8 mouse cellular contexts compared by ENCODE assay signal in the genomic region with DNA sequence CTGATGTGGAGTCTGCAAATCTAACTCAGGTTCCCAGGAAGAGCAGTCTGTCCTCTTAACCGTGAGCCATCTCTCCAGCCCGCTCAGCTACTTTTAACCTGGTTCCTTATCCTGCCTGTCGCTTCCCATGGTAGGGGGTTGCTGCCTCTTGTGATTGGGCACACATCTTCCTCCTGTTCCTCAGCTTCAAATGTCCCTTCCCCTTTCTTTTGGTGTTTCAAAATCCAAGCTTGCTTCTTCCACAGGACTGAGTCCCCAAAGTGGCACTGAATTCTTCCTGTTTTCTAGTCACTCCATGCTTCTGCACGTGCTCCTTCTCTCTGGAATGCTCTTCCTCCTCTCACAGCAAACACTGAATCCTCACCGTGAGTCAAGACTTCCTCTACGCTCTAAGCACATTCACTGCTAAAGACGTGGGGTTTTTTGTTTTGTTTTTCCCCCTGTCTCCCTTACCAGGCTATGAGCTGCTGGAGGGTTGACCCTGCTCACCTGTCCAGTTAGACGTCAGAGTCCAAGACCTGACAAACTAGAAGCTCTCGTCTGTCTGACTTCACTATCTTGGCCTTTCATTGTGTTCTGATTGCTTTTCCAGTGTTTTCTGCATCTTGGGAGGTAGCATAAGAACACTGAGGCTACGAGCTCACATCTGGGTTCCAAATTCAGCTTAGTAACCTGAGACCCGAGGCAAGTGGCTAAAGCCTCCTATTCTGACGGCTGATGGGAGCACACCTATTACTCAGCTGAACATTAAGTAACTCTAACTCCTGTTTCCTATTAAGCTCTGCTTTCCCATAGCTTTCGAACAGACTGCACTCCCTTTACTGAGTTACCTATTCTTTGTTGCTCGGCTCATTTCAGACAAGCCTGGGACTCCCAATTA. TPM values are rescaled to one million over a fixed set of nuclear protein-coding genes. Genes with fewer than 3 reads are reported as not detected.
DNase-seq lines count a peak whose midpoint lies in the region; ATAC-seq lines count a peak whose summit lies in the region.

No protein-coding gene starts in this region.

- DNase-seq in heart, postnatal 10 days: no peak
- DNase-seq in NIH3T3 (ENCODE audit: low read depth): peak; percentile 55
- DNase-seq in hindbrain, embryonic 11.5 days (ENCODE audit: low spot score): no peak
- DNase-seq in midbrain, embryonic 11.5 days (ENCODE audit: low spot score, missing footprints): no peak
- DNase-seq in left cerebral cortex, postnatal 25 days (ENCODE audit: low spot score in 2 of 2): no peak
- no peak for DNase-seq in left cerebral cortex, adult 11 months (ENCODE audit: low spot score)

- H3K27ac ChIP-seq in heart, embryonic 12.5 days (ENCODE audit: poor library complexity, severe bottlenecking): peak overlapping the region; percentile 94; the same call in 1 of the 2 replicates
- H3K27ac ChIP-seq in hindbrain, embryonic 11.5 days (ENCODE audit: low read depth, low read length): no peak overlapping the region
- no peak overlapping the region for H3K27ac ChIP-seq in midbrain, embryonic 11.5 days (ENCODE audit: low read depth, low read length)

- 68% methylated on average over 14 of the region's 14 CpGs for WGBS in heart, embryonic 12.5 days
- WGBS in hindbrain, embryonic 11.5 days: 70% methylated on average over 14 of the region's 14 CpGs
- WGBS in midbrain, embryonic 11.5 days: 79% methylated on average over 14 of the region's 14 CpGs

- ATAC-seq in heart, embryonic 12.5 days (ENCODE audit: insufficient number of reproducible peaks, low FRiP score): no peak
- no peak for ATAC-seq in hindbrain, embryonic 11.5 days (ENCODE audit: low FRiP score)
- ATAC-seq in midbrain, embryonic 11.5 days (ENCODE audit: low FRiP score): no peak
- ATAC-seq in monocyte, adult 5-6 weeks (replicated peaks; ENCODE audit: insufficient number of reproducible peaks, low FRiP score, low TSS enrichment, poor library complexity, severe bottlenecking): no peak

- H3K36me3 ChIP-seq in heart, embryonic 12.5 days: peaks cover 52% of the 10 kb centered on the region
- peaks cover 4% of the 10 kb centered on the region for H3K36me3 ChIP-seq in hindbrain, embryonic 11.5 days (ENCODE audit: control insufficient read depth, insufficient read depth, low read length)
- H3K36me3 ChIP-seq in midbrain, embryonic 11.5 days (ENCODE audit: control insufficient read depth, insufficient read depth, low read length): peaks cover 16% of the 10 kb centered on the region

- no peaks in the 10 kb centered on the region for H3K9me3 ChIP-seq in heart, embryonic 12.5 days (replicated peaks)
- no peaks in the 10 kb centered on the region for H3K9me3 ChIP-seq in hindbrain, embryonic 11.5 days (ENCODE audit: control insufficient read depth, low read length)
- H3K9me3 ChIP-seq in midbrain, embryonic 11.5 days (ENCODE audit: control insufficient read depth, low read length): no peaks in the 10 kb centered on the region

- H3K4me1 ChIP-seq in heart, embryonic 12.5 days (replicated peaks): peaks cover 36% of the 10 kb centered on the region
- peaks cover 3% of the 10 kb centered on the region; the same call in 1 of the 2 replicates for H3K4me1 ChIP-seq in hindbrain, embryonic 11.5 days (replicated peaks; ENCODE audit: control insufficient read depth, insufficient read depth, low read length)
- H3K4me1 ChIP-seq in midbrain, embryonic 11.5 days (ENCODE audit: control insufficient read depth, insufficient read depth, low read length): peaks cover 19% of the 10 kb centered on the region

- H3K9ac ChIP-seq in heart, embryonic 12.5 days: peak overlapping the region; percentile 50
- H3K9ac ChIP-seq in hindbrain, embryonic 11.5 days (ENCODE audit: low read depth, low read length): peak overlapping the region; percentile 55
- H3K9ac ChIP-seq in midbrain, embryonic 11.5 days (ENCODE audit: low read length): peak overlapping the region; percentile 53; the same call in 1 of the 2 replicates

- intact Hi-C loops in heart, postnatal 10 days (cut with DNase I): loop anchor here (1.0 kb wide), 1 partner anchor 10 kb away; a partner anchor contains a TSS
- intact Hi-C loops in left cerebral cortex, postnatal 25 days (cut with DNase I): loop anchor here (2.0 kb wide), 2 partner anchors 13 to 19 kb away; a partner anchor contains a TSS

- peak overlapping the region; percentile 96 for H3K4me2 ChIP-seq in heart, embryonic 12.5 days
- peak overlapping the region; percentile 48 for H3K4me2 ChIP-seq in hindbrain, embryonic 11.5 days (replicated peaks; ENCODE audit: low read depth, low read length)
- peak overlapping the region; percentile 97 for H3K4me2 ChIP-seq in midbrain, embryonic 11.5 days

- H3K4me3 ChIP-seq in heart, embryonic 12.5 days: peak overlapping the region; percentile 74
- H3K4me3 ChIP-seq in hindbrain, embryonic 11.5 days (ENCODE audit: low read depth, low read length): peak overlapping the region; percentile 40
- H3K4me3 ChIP-seq in midbrain, embryonic 11.5 days (ENCODE audit: low read depth, low read length): peak overlapping the region; percentile 58; the same call in 1 of the 2 replicates

- no peaks in the 10 kb centered on the region for H3K27me3 ChIP-seq in heart, embryonic 12.5 days (replicated peaks)
- no peaks in the 10 kb centered on the region for H3K27me3 ChIP-seq in hindbrain, embryonic 11.5 days (ENCODE audit: control insufficient read depth, insufficient read depth, low read length)
- H3K27me3 ChIP-seq in midbrain, embryonic 11.5 days (ENCODE audit: control insufficient read depth, insufficient read depth, low read length): no peaks in the 10 kb centered on the region

RNA-seq across cellular contexts. Expression of a gene that starts 1.7 kb away (rescaled TPM):
- polyA plus RNA-seq in heart, embryonic 12.5 days (2016; fragmentation: Nextera tagmentation; extraction: Ambion mirVana): 164 and 170 TPM in 2 replicates
- total RNA-seq in heart, postnatal 10 days (2021): 10 to 100 TPM; 86.0 to 88.2 TPM
- 151 and 176 TPM in 2 replicates for polyA plus RNA-seq in hindbrain, embryonic 11.5 days (2014; fragmentation: Nextera tagmentation; extraction: Ambion mirVana)
- 138 and 139 TPM in 2 replicates for polyA plus RNA-seq in midbrain, embryonic 11.5 days (2014; fragmentation: Nextera tagmentation; extraction: Ambion mirVana)
- total RNA-seq in monocyte, adult 5-6 weeks (2017): 49.1 to 78.2 TPM (median 76.7 TPM) in 3 replicates
- 10 to 100 TPM; 49.3 to 50.7 TPM for total RNA-seq in left cerebral cortex, postnatal 25 days (2021)

RNA-seq across cellular contexts. Expression of a gene that starts 10.5 kb away (rescaled TPM):
- 238 and 239 TPM in 2 replicates for polyA plus RNA-seq in heart, embryonic 12.5 days (2016; fragmentation: Nextera tagmentation; extraction: Ambion mirVana)
- 1,000 to 10,000 TPM; 1,599 to 1,711 TPM for total RNA-seq in heart, postnatal 10 days (2021)
- polyA plus RNA-seq in hindbrain, embryonic 11.5 days (2014; fragmentation: Nextera tagmentation; extraction: Ambion mirVana): 23.2 and 26.2 TPM in 2 replicates
- polyA plus RNA-seq in midbrain, embryonic 11.5 days (2014; fragmentation: Nextera tagmentation; extraction: Ambion mirVana): 13.8 and 14.3 TPM in 2 replicates
- 236 to 452 TPM (median 414 TPM) in 3 replicates for total RNA-seq in monocyte, adult 5-6 weeks (2017)
- 1 to 10 TPM; 7.0 to 9.0 TPM for total RNA-seq in left cerebral cortex, postnatal 25 days (2021)

RNA-seq across cellular contexts. Expression of a gene that starts 13.1 kb away (rescaled TPM):
- 1,661 and 1,678 TPM in 2 replicates for polyA plus RNA-seq in heart, embryonic 12.5 days (2016; fragmentation: Nextera tagmentation; extraction: Ambion mirVana)
- total RNA-seq in heart, postnatal 10 days (2021): 100 to 1,000 TPM; 456 to 499 TPM
- polyA plus RNA-seq in hindbrain, embryonic 11.5 days (2014; fragmentation: Nextera tagmentation; extraction: Ambion mirVana): 1,409 and 1,523 TPM in 2 replicates
- polyA plus RNA-seq in midbrain, embryonic 11.5 days (2014; fragmentation: Nextera tagmentation; extraction: Ambion mirVana): 1,303 and 1,326 TPM in 2 replicates
- 527 to 871 TPM (median 568 TPM) in 3 replicates for total RNA-seq in monocyte, adult 5-6 weeks (2017)
- total RNA-seq in left cerebral cortex, postnatal 25 days (2021): 100 to 1,000 TPM; 221 to 239 TPM

RNA-seq across cellular contexts. Expression of a gene that starts 20.2 kb away (rescaled TPM):
- polyA plus RNA-seq in heart, embryonic 12.5 days (2016; fragmentation: Nextera tagmentation; extraction: Ambion mirVana): 227 and 229 TPM in 2 replicates
- 100 to 1,000 TPM; 378 to 381 TPM for total RNA-seq in heart, postnatal 10 days (2021)
- 138 and 145 TPM in 2 replicates for polyA plus RNA-seq in hindbrain, embryonic 11.5 days (2014; fragmentation: Nextera tagmentation; extraction: Ambion mirVana)
- 134 and 142 TPM in 2 replicates for polyA plus RNA-seq in midbrain, embryonic 11.5 days (2014; fragmentation: Nextera tagmentation; extraction: Ambion mirVana)
- 41.1 to 62.6 TPM (median 43.5 TPM) in 3 replicates for total RNA-seq in monocyte, adult 5-6 weeks (2017)
- 100 to 1,000 TPM; 110 to 117 TPM for total RNA-seq in left cerebral cortex, postnatal 25 days (2021)

RNA-seq across cellular contexts. Expression of a gene that starts 20.4 kb away (rescaled TPM):
- polyA plus RNA-seq in heart, embryonic 12.5 days (2016; fragmentation: Nextera tagmentation; extraction: Ambion mirVana): 10.9 and 16.5 TPM in 2 replicates
- total RNA-seq in heart, postnatal 10 days (2021): 10 to 100 TPM; 31.2 to 32.8 TPM
- 8.2 and 9.2 TPM in 2 replicates for polyA plus RNA-seq in hindbrain, embryonic 11.5 days (2014; fragmentation: Nextera tagmentation; extraction: Ambion mirVana)
- 6.6 and 6.7 TPM in 2 replicates for polyA plus RNA-seq in midbrain, embryonic 11.5 days (2014; fragmentation: Nextera tagmentation; extraction: Ambion mirVana)
- 8.9 to 20.6 TPM (median 15.7 TPM) in 3 replicates for total RNA-seq in monocyte, adult 5-6 weeks (2017)
- 100 to 1,000 TPM; 226 to 234 TPM for total RNA-seq in left cerebral cortex, postnatal 25 days (2021)

Comparison
In these comparisons a context has a peak if more than half of its experiments do, and no peak if none do; other contexts are left out.
1. RNA of a gene that starts 10.5 kb away (total RNA-seq): 1,599 to 1,711 TPM in heart, postnatal 10 days and 236 to 452 TPM in monocyte, adult 5-6 weeks; 7.0 to 9.0 TPM in left cerebral cortex, postnatal 25 days; every median in the first group is over 10 times any median in the second.
2. Peak in every context shown above with its lines, with median percentiles within 50 percentile points of each other: H3K4me2 ChIP-seq, H3K4me3 ChIP-seq and H3K9ac ChIP-seq.